Mouse (Mus musculus): ENCODE data around the gene Hecw2. TPM values are rescaled to one million over a fixed set of nuclear protein-coding genes. Genes with fewer than 3 reads are reported as not detected.

Hecw2 gene
- polyA plus RNA-seq, 1 experiment from 2014 or later = 3.0 TPM

DNA sequence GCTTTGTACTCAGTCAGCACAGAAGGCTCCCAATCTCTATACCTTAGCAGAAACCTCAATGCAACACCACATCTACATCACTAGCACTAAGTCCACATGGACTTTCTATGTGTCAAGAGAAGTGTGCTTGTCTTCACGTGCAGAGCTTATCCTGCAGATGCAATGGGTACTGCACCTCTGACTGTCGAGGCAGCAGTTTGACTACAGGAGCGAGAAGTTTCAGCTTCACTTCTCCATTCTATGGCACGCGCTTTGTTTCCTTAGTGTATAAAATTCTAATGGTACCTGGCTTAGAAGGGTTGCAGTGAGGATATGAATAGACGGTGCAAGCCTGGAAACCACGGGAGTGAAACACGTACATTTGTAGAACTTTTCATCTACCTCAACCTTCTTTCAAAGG, 218.9 kb downstream of the Hecw2 start:
- H3K4me3 ChIP-seq (ENCODE audit: low read depth, low read length) = no peak overlapping the region
- no peak overlapping the region for H3K9ac ChIP-seq (ENCODE audit: low read length)
- 93% methylated on average over 8 of the region's 8 CpGs for WGBS
- no peak overlapping the region for H3K4me2 ChIP-seq
- H3K27me3 ChIP-seq (ENCODE audit: control insufficient read depth, insufficient read depth, low read length) = no peaks in the 10 kb centered on the region
- no peaks in the 10 kb centered on the region for H3K4me1 ChIP-seq (ENCODE audit: control insufficient read depth, insufficient read depth, low read length)
- no peak overlapping the region for H3K27ac ChIP-seq (ENCODE audit: low read depth, low read length)
- no peaks in the 10 kb centered on the region for H3K36me3 ChIP-seq (ENCODE audit: control insufficient read depth, insufficient read depth, low read length)
- H3K9me3 ChIP-seq (ENCODE audit: control insufficient read depth, low read length) = no peaks in the 10 kb centered on the region
- DNase-seq (ENCODE audit: low spot score, missing footprints) (no peak), ATAC-seq (ENCODE audit: low FRiP score) (no peak)

DNA sequence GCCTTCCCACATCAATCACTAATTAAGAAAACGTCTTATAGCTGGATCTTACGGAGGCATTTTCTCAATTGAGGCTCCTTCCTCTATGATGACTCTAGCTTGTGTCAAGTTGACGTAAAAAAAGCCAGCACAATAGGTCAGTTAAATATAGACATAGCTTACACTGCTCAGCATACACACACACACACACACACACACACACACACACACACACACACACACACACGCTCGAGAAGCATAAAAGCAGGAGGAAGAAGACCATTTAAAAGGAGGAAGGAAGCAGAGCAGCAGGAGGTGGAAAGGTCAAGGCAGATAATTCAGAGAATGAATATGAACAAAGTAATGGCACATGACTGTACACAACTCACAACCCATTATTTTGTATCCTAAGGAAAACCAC, 220.0 kb downstream of the Hecw2 start:
- Histone ChIP-seq H3K4me3 (ENCODE audit: low read depth, low read length) (no peak overlapping the region), H3K9ac (ENCODE audit: low read length) (no peak overlapping the region), H3K4me2 (no peak overlapping the region), H3K9me3 (ENCODE audit: control insufficient read depth, low read length) (no peaks in the 10 kb centered on the region), H3K4me1 (ENCODE audit: control insufficient read depth, insufficient read depth, low read length) (no peaks in the 10 kb centered on the region), H3K36me3 (ENCODE audit: control insufficient read depth, insufficient read depth, low read length) (no peaks in the 10 kb centered on the region), H3K27ac (ENCODE audit: low read depth, low read length) (no peak overlapping the region), H3K27me3 (ENCODE audit: control insufficient read depth, insufficient read depth, low read length) (no peaks in the 10 kb centered on the region)
- no peak for DNase-seq (ENCODE audit: low spot score, missing footprints)
- ATAC-seq (ENCODE audit: low FRiP score) = no peak
- WGBS = 68% methylated on average over 5 of the region's 5 CpGs

DNA sequence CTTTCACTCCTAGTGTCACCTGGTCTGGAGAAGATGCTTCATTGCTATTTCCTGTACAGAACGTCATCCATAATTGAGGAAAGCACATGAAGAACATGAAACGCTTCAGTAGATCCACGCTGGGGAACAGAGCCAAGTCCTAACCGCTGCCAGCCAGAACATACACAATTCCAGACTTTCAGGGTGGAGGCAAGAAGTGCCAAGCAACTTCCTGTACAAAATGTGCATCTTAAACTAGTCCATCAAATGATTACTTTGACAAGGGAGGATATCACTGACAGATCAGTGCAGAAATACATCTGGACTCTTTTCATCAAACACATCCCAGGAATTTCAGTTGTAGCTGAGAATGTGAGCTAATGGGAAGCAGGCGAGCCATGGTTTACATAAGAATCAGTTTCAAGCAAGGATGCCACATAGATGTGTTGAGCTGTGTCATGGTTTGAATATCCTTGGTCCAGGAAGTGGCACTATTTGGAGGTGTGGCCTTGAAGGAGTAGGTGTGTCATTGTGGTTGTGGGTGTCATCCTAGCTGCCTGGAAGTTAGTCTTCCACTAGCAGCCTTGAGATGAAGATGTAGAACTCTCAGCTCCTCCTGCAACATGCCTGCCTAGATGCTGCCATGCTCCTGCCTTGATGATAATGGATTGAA, 224.5 kb downstream of the Hecw2 start:
- peak; percentile 81 for DNase-seq (ENCODE audit: low spot score, missing footprints)
- H3K4me2 ChIP-seq = no peak overlapping the region
- H3K36me3 ChIP-seq (ENCODE audit: control insufficient read depth, insufficient read depth, low read length) = no peaks in the 10 kb centered on the region
- ATAC-seq (ENCODE audit: low FRiP score) = no peak
- H3K9ac ChIP-seq (ENCODE audit: low read length) = no peak overlapping the region
- H3K9me3 ChIP-seq (ENCODE audit: control insufficient read depth, low read length) = no peaks in the 10 kb centered on the region
- H3K4me3 ChIP-seq (ENCODE audit: low read depth, low read length) = no peak overlapping the region
- no peaks in the 10 kb centered on the region for H3K4me1 ChIP-seq (ENCODE audit: control insufficient read depth, insufficient read depth, low read length)
- no peak overlapping the region for H3K27ac ChIP-seq (ENCODE audit: low read depth, low read length)
- WGBS = 90% methylated on average over 5 of the region's 5 CpGs
- H3K27me3 ChIP-seq (ENCODE audit: control insufficient read depth, insufficient read depth, low read length) = no peaks in the 10 kb centered on the region

DNA sequence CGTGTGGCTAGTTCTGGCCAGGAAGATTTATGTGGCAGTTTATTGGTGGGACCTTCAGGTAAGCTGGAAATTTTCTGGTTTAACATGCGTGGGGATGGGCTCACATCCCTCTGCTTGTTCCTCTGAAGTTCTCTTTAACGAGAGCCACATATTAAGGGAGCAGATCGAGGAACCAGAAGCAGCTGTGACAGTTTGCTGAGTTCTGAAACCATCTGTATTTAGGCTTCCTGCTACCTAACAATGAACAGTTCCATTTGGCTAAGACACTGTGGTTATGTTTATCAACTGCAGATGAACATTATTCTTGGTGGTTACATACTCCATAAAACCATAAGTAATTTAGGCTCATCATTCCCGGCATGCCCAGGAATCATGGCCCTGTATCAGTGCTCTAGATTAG, 242.6 kb downstream of the Hecw2 start:
- Histone ChIP-seq H3K27ac (ENCODE audit: low read depth, low read length) (no peak overlapping the region), H3K27me3 (ENCODE audit: control insufficient read depth, insufficient read depth, low read length) (no peaks in the 10 kb centered on the region), H3K4me2 (no peak overlapping the region), H3K4me3 (ENCODE audit: low read depth, low read length) (no peak overlapping the region), H3K36me3 (ENCODE audit: control insufficient read depth, insufficient read depth, low read length) (no peaks in the 10 kb centered on the region), H3K9ac (ENCODE audit: low read length) (no peak overlapping the region), H3K9me3 (ENCODE audit: control insufficient read depth, low read length) (no peaks in the 10 kb centered on the region), H3K4me1 (ENCODE audit: control insufficient read depth, insufficient read depth, low read length) (no peaks in the 10 kb centered on the region)
- ATAC-seq (ENCODE audit: low FRiP score) (no peak), DNase-seq (ENCODE audit: low spot score, missing footprints) (no peak)
- 93% methylated on average over 5 of the region's 5 CpGs for WGBS

DNA sequence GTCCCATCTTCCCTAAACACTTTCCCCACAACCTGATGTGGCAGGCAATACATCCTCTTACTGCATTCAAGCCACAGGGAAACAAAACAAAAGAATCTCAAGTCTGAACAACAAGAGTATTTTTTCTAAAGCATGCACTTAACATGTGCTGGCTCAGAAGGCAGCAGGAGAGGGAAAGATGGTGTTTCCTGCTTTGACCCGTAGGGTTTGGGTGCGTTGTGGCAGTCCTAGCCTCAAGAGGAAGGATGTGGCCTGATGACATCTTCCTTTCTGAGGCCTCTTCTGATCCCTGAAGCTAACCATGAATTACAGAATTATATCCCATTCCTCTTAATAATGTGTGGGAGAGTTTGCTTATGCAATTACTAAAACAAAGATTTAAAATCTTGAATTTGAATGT, 249.2 kb downstream of the Hecw2 start:
- H3K4me1 ChIP-seq (ENCODE audit: control insufficient read depth, insufficient read depth, low read length) = no peaks in the 10 kb centered on the region
- peak; percentile 17 for DNase-seq (ENCODE audit: low spot score, missing footprints)
- H3K27me3 ChIP-seq (ENCODE audit: control insufficient read depth, insufficient read depth, low read length) = no peaks in the 10 kb centered on the region
- WGBS = 69% methylated on average over 2 of the region's 2 CpGs
- no peak overlapping the region for H3K4me3 ChIP-seq (ENCODE audit: low read depth, low read length)
- H3K36me3 ChIP-seq (ENCODE audit: control insufficient read depth, insufficient read depth, low read length) = no peaks in the 10 kb centered on the region
- no peak overlapping the region for H3K9ac ChIP-seq (ENCODE audit: low read length)
- no peak for ATAC-seq (ENCODE audit: low FRiP score)
- H3K27ac ChIP-seq (ENCODE audit: low read depth, low read length) = no peak overlapping the region
- H3K4me2 ChIP-seq = no peak overlapping the region
- H3K9me3 ChIP-seq (ENCODE audit: control insufficient read depth, low read length) = no peaks in the 10 kb centered on the region

DNA sequence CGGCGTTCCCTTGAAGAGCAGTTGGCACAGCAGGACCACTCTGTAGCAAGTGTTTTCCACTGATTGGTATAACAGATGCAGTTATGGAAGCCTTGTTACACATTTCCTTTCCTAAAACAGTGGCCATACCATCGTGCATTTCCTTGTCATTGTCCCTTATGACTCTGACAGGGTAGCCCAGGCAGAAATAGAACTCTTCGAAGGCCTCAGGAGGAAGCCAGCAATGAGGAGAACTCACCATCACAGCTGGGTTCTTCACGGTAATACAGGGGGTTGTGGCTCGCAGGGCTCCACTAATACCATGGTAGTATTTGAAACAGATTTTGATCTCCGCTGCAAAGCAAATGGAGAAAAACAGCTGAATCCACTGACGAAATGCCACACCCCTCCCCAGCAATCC, 252.5 kb downstream of the Hecw2 start:
- WGBS = 79% methylated on average over 8 of the region's 8 CpGs

DNA sequence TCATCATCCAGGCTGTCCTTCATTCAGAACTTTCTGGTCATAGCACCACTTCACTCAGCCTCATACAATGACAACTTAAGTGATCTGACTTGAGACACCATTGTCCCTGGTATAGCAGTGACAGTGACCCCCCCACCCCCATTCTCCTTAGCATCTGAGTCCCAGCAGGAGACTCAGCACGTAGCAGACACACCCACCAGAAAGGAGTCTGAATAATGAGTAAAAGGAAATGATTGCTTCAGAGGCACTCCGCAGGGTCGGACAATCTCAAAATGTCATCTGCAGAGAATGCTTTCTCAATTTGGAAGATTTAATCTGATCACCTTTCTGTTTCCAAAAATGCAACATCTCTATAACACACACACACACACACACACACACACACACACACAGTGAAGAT, 253.4 kb downstream of the Hecw2 start:
- H3K27ac ChIP-seq (ENCODE audit: low read depth, low read length) = no peak overlapping the region
- no peak overlapping the region for H3K4me2 ChIP-seq
- no peak overlapping the region for H3K4me3 ChIP-seq (ENCODE audit: low read depth, low read length)
- DNase-seq (ENCODE audit: low spot score, missing footprints) (no peak), ATAC-seq (ENCODE audit: low FRiP score) (peak; percentile 47; the same call in 1 of the 2 replicates)
- no peak overlapping the region for H3K9ac ChIP-seq (ENCODE audit: low read length)
- peaks cover 4% of the 10 kb centered on the region for H3K4me1 ChIP-seq (ENCODE audit: control insufficient read depth, insufficient read depth, low read length)
- no peaks in the 10 kb centered on the region for H3K36me3 ChIP-seq (ENCODE audit: control insufficient read depth, insufficient read depth, low read length)
- H3K9me3 ChIP-seq (ENCODE audit: control insufficient read depth, low read length) = no peaks in the 10 kb centered on the region
- WGBS = 47% methylated on average over 3 of the region's 3 CpGs
- no peaks in the 10 kb centered on the region for H3K27me3 ChIP-seq (ENCODE audit: control insufficient read depth, insufficient read depth, low read length)

More for the DNA sequence above, 252.5 kb downstream of the Hecw2 start:
- H3K4me2 ChIP-seq = no peak overlapping the region
- H3K9ac ChIP-seq (ENCODE audit: low read length) = no peak overlapping the region
- DNase-seq (ENCODE audit: low spot score, missing footprints) (peak; percentile 82), ATAC-seq (ENCODE audit: low FRiP score) (no peak)
- no peaks in the 10 kb centered on the region for H3K36me3 ChIP-seq (ENCODE audit: control insufficient read depth, insufficient read depth, low read length)
- no peaks in the 10 kb centered on the region for H3K27me3 ChIP-seq (ENCODE audit: control insufficient read depth, insufficient read depth, low read length)
- no peaks in the 10 kb centered on the region for H3K9me3 ChIP-seq (ENCODE audit: control insufficient read depth, low read length)
- H3K27ac ChIP-seq (ENCODE audit: low read depth, low read length) = no peak overlapping the region
- peaks cover 4% of the 10 kb centered on the region for H3K4me1 ChIP-seq (ENCODE audit: control insufficient read depth, insufficient read depth, low read length)
- H3K4me3 ChIP-seq (ENCODE audit: low read depth, low read length) = no peak overlapping the region

DNA sequence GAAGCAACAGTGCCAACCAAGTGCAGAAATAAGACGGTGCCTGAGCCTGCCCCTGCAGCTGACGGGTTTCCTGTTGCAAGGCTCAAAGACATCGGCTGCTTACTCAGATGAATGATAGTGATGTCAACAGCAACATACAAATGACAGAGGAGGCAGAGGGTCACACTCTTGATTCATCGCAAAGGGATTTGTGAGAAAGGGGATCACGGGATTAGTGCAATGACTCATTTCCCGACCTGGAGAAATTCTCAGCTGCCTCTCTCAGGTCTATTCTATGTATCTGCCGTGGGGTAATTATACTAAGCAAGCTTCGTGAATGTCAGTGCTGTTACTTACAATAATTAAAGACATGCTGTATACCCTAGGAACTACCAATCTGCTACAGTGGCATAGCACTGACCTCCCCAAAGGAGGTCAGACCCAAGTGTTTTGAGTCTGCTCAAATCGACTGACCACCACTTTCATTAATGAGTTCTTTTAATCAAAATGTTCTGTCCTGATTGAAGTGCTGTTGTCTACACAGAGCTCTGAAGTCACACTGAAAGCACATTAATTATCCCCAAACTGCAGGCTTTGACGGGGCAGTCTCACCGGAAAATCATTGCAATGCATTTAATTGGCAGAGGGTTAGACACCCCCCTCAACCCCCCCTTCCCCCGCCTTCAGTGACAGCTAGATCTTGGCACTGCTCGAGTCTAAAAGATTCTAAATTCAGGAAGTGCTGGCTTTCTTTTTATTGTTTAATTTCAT, 254.5 kb downstream of the Hecw2 start:
- DNase-seq (ENCODE audit: low spot score, missing footprints) (peak; percentile 85), ATAC-seq (ENCODE audit: low FRiP score) (peak; percentile 78)
- Histone ChIP-seq H3K4me1 (ENCODE audit: control insufficient read depth, insufficient read depth, low read length) (peaks cover 4% of the 10 kb centered on the region), H3K9me3 (ENCODE audit: control insufficient read depth, low read length) (no peaks in the 10 kb centered on the region), H3K36me3 (ENCODE audit: control insufficient read depth, insufficient read depth, low read length) (no peaks in the 10 kb centered on the region), H3K27me3 (ENCODE audit: control insufficient read depth, insufficient read depth, low read length) (no peaks in the 10 kb centered on the region), H3K4me3 (ENCODE audit: low read depth, low read length) (no peak overlapping the region), H3K27ac (ENCODE audit: low read depth, low read length) (no peak overlapping the region), H3K4me2 (no peak overlapping the region), H3K9ac (ENCODE audit: low read length) (no peak overlapping the region)
- 32% methylated on average over 13 of the region's 13 CpGs for WGBS

DNA sequence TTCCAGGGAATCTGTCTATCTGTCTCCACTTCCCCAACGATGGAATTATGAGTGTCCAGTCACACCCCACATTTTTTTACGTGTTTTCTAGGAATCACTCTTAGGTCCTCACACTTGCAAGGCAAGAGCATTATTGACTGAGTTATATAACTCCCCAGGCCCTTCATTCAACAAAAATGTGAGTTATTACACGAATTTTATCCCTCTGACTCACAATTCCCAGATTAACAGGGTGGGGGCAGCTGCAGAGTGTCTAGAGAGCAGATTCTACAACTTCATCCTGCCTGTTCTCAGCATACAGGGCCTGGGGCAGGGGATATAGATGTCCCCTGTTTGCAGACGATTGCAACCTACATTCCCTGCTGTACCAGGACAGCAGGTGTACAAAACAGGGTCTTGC, 255.7 kb downstream of the Hecw2 start:
- ATAC-seq (ENCODE audit: low FRiP score) = no peak
- 80% methylated on average over 4 of the region's 4 CpGs for WGBS

More for the DNA sequence above, 255.7 kb downstream of the Hecw2 start:
- no peaks in the 10 kb centered on the region for H3K9me3 ChIP-seq (ENCODE audit: control insufficient read depth, low read length)
- H3K9ac ChIP-seq (ENCODE audit: low read length) = no peak overlapping the region
- no peak for DNase-seq (ENCODE audit: low spot score, missing footprints)
- H3K4me3 ChIP-seq (ENCODE audit: low read depth, low read length) = no peak overlapping the region
- H3K27me3 ChIP-seq (ENCODE audit: control insufficient read depth, insufficient read depth, low read length) = no peaks in the 10 kb centered on the region
- H3K4me1 ChIP-seq (ENCODE audit: control insufficient read depth, insufficient read depth, low read length) = peaks cover 4% of the 10 kb centered on the region
- H3K27ac ChIP-seq (ENCODE audit: low read depth, low read length) = no peak overlapping the region
- no peak overlapping the region for H3K4me2 ChIP-seq
- H3K36me3 ChIP-seq (ENCODE audit: control insufficient read depth, insufficient read depth, low read length) = no peaks in the 10 kb centered on the region
